15 mouse cellular contexts compared by ENCODE assay signal in genomic region chr4:141659739-141660138, GRCm38 (mm10). TPM values are rescaled to one million over a fixed set of nuclear protein-coding genes. Genes with fewer than 3 reads are reported as not detected.
DNase-seq lines count a peak whose midpoint lies in the region; TF ChIP-seq lines count a peak whose summit lies in the region.
"Had no signal": no experiment of that assay in that cellular context is flagged by ENCODE, and none has a peak within 500 bp of the region (broad histone marks: within the 10 kb centered on the region; RNA-seq: fewer than 3 reads in every experiment).

No protein-coding gene starts in this region.

- peaks cover 93% of the 10 kb centered on the region for H3K79me2 ChIP-seq in macrophage (ENCODE audit: inconsistent target)

- TF ChIP-seq CTCF in kidney, adult 2 months (conservative IDR thresholded peaks at IDR 0.05; ENCODE audit: insufficient read depth, insufficient read length, low read depth, low read length): peak; percentile 36
- TF ChIP-seq CTCF in testis, adult 2 months (IDR thresholded peaks at IDR 0.05; ENCODE audit: control insufficient read depth, insufficient read depth, insufficient replicate concordance, low read depth, low read length): no peak
- TF ChIP-seq CTCF in bone marrow, adult 2 months (IDR thresholded peaks at IDR 0.05; ENCODE audit: control insufficient read depth, insufficient read depth, low read length): peak; percentile 29; the same call in 1 of the 2 replicates

- no peak overlapping the region for H3K4me3 ChIP-seq in kidney, adult 2 months (ENCODE audit: insufficient read depth, low read depth, low read length)
- H3K4me3 ChIP-seq in testis, adult 2 months (ENCODE audit: control insufficient read depth, low read depth, low read length): peak overlapping the region; percentile 71
- H3K4me3 ChIP-seq in bone marrow, adult 2 months (replicated peaks; ENCODE audit: control insufficient read depth, low read depth, low read length): no peak overlapping the region
- H3K4me3 ChIP-seq in macrophage (ENCODE audit: inconsistent target): no peak overlapping the region
- H3K4me3 ChIP-seq: hindbrain, embryonic 10.5 days; neural tube, embryonic 12.5 days had no signal

- H3K27ac ChIP-seq in kidney, adult 2 months (ENCODE audit: insufficient read depth, low read depth, low read length): no peak overlapping the region
- peak overlapping the region; percentile 49; the same call in 1 of the 2 replicates for H3K27ac ChIP-seq in testis, adult 2 months (ENCODE audit: control insufficient read depth, insufficient read depth, low read depth, low read length)
- no peak overlapping the region for H3K27ac ChIP-seq in bone marrow, adult 2 months (ENCODE audit: control insufficient read depth, insufficient read depth, low read depth, low read length, poor library complexity)
- H3K27ac ChIP-seq in macrophage: peak overlapping the region; percentile 47
- H3K27ac ChIP-seq: hindbrain, embryonic 10.5 days; neural tube, embryonic 12.5 days had no signal

- DNase-seq in kidney, adult 2 months: no peak
- DNase-seq in kidney, adult 8-10 months: no peak
- DNase-seq in testis, postnatal 10 days (ENCODE audit: low spot score): no peak
- DNase-seq in adrenal gland, adult 2 months: no peak
- no peak for DNase-seq in cerebellum, adult 9-10 months
- DNase-seq: cerebellum, postnatal 25 days; heart, adult 11 months; right cerebral cortex, adult 18-20 months had no signal

- TF ChIP-seq POLR2A in kidney, adult 2 months (IDR thresholded peaks at IDR 0.05; ENCODE audit: low read depth, low read length): no peak
- 0 out of 2 replicates have a peak, but pooled peaks have one; percentile 39 for TF ChIP-seq POLR2A in testis, adult 2 months (IDR thresholded peaks at IDR 0.05; ENCODE audit: control insufficient read depth, low read depth, low read length)
- no peak for TF ChIP-seq POLR2A in bone marrow, adult 2 months (IDR thresholded peaks at IDR 0.05; ENCODE audit: borderline replicate concordance, control insufficient read depth, low read depth, low read length)

- 60% methylated on average over 4 of the region's 4 CpGs for WGBS in kidney, adult 2 months
- WGBS in bone marrow, adult 2 months: 77% methylated on average over 4 of the region's 4 CpGs
- WGBS in macrophage (ENCODE audit: missing documents): 94% methylated on average over 4 of the region's 4 CpGs

- H3K4me1 ChIP-seq in kidney, adult 2 months (ENCODE audit: control insufficient read depth, insufficient read depth, low read length): peaks cover 10% of the 10 kb centered on the region; the same call in 1 of the 2 replicates
- H3K4me1 ChIP-seq in testis, adult 2 months (ENCODE audit: control insufficient read depth, insufficient read depth, low read length): peaks cover 29% of the 10 kb centered on the region
- peaks cover 3% of the 10 kb centered on the region; the same call in 1 of the 2 replicates for H3K4me1 ChIP-seq in bone marrow, adult 2 months (ENCODE audit: control insufficient read depth, insufficient read depth, low read length)

- no peaks in the 10 kb centered on the region for H3K36me3 ChIP-seq in kidney, adult 2 months (ENCODE audit: control insufficient read depth, insufficient read depth, low read length)
- no peaks in the 10 kb centered on the region; the same call in 1 of the 2 replicates for H3K36me3 ChIP-seq in testis, adult 2 months (ENCODE audit: control insufficient read depth, insufficient read depth, low read length)
- H3K36me3 ChIP-seq in macrophage (ENCODE audit: inconsistent target): peaks cover 21% of the 10 kb centered on the region; the same call in 1 of the 2 replicates

- no peaks in the 10 kb centered on the region for H3K27me3 ChIP-seq in kidney, adult 2 months (replicated peaks; ENCODE audit: control insufficient read depth, insufficient read depth, low read length)
- H3K27me3 ChIP-seq in testis, adult 2 months (ENCODE audit: control insufficient read depth, insufficient read depth, low read length): no peaks in the 10 kb centered on the region
- H3K27me3 ChIP-seq: neural tube, embryonic 12.5 days had no signal

RNA-seq across cellular contexts. Expression of gene Plekhm2, which starts 5.0 kb away (rescaled TPM):
- polyA plus RNA-seq in kidney, adult 2 months (2012; rRNA removed): 79.7 and 85.4 TPM in 2 replicates
- polyA plus RNA-seq in testis, adult 2 months (2012; rRNA removed): 73.3 and 76.3 TPM in 2 replicates
- 16.5 and 24.5 TPM in 2 replicates for polyA plus RNA-seq in bone marrow, adult 2 months (2011; ENCODE audit: insufficient read depth, insufficient read length, low replicate concordance, missing spikeins)
- total RNA-seq in macrophage (2018; cell fraction: chromatin; rRNA removed): 100 to 1,000 TPM; 143 to 432 (median 230) TPM
- total RNA-seq in macrophage (2018; cell fraction: cytosol; rRNA removed): 10 to 100 TPM; 31.1 to 84.7 (median 52.3) TPM
- 100 to 1,000 TPM in 23 of 26 experiments, 10 to 100 TPM in 3; 82.0 to 320 (median 157) TPM for total RNA-seq in macrophage (2018; cell fraction: nucleus; rRNA removed)
- 44.8 to 76.0 TPM (median 74.2 TPM) in 3 replicates for polyA plus RNA-seq in macrophage (2018)
- 10 to 100 TPM; 47.8 to 73.2 TPM for total RNA-seq in adrenal gland, adult 2 months (2021)
- polyA plus RNA-seq in adrenal gland, adult 2 months (2012; rRNA removed): 63.1 and 63.4 TPM in 2 replicates

RNA-seq across cellular contexts. Expression of gene Rsc1a1, which starts 25.7 kb away (rescaled TPM):
- 18.2 and 25.8 TPM in 2 replicates for polyA plus RNA-seq in kidney, adult 2 months (2012; rRNA removed)
- polyA plus RNA-seq in testis, adult 2 months (2012; rRNA removed): 3.6 and 4.1 TPM in 2 replicates
- polyA plus RNA-seq in bone marrow, adult 2 months (2011; ENCODE audit: insufficient read depth, insufficient read length, low replicate concordance, missing spikeins): 4.1 TPM in 1 of 2 replicates, not detected in the other
- 10 to 100 TPM in 19 of 26 experiments, 1 to 10 TPM in 7; 2.2 to 51.7 (median 19.7) TPM for total RNA-seq in macrophage (2018; cell fraction: chromatin; rRNA removed)
- 10 to 100 TPM in 1 of 26 experiments, 1 to 10 TPM in 24, under 1 TPM in 1; 0.75 to 11.8 (median 5.1) TPM for total RNA-seq in macrophage (2018; cell fraction: cytosol; rRNA removed)
- total RNA-seq in macrophage (2018; cell fraction: nucleus; rRNA removed): 10 to 100 TPM in 16 of 26 experiments, 1 to 10 TPM in 9, under 1 TPM in 1; 0.99 to 31.2 (median 14.4) TPM
- 4.2 to 8.9 TPM in 2 of 3 replicates, not detected in the other for polyA plus RNA-seq in macrophage (2018)
- not detected for total RNA-seq in adrenal gland, adult 2 months (2021)
- 4.3 and 6.8 TPM in 2 replicates for polyA plus RNA-seq in adrenal gland, adult 2 months (2012; rRNA removed)
- polyA plus RNA-seq: neural tube, embryonic 12.5 days had no signal

RNA-seq across cellular contexts. Expression of gene Slc25a34, which starts 36.1 kb away (rescaled TPM):
- 30.1 and 33.8 TPM in 2 replicates for polyA plus RNA-seq in kidney, adult 2 months (2012; rRNA removed)
- 2.2 and 2.9 TPM in 2 replicates for polyA plus RNA-seq in testis, adult 2 months (2012; rRNA removed)
- polyA plus RNA-seq in bone marrow, adult 2 months (2011; ENCODE audit: insufficient read depth, insufficient read length, low replicate concordance, missing spikeins): 5.6 and 5.8 TPM in 2 replicates
- total RNA-seq in macrophage (2018; cell fraction: chromatin; rRNA removed): 1 to 10 TPM in 12 of 26 experiments, under 1 TPM in 10, not detected in 4; 0.26 to 3.6 (median 1.0) TPM
- total RNA-seq in macrophage (2018; cell fraction: cytosol; rRNA removed): under 1 TPM in 9 of 26 experiments, not detected in 17; 0.05 to 0.18 (median 0.07) TPM
- 1 to 10 TPM in 8 of 26 experiments, under 1 TPM in 17, not detected in 1; 0.17 to 3.0 (median 0.60) TPM for total RNA-seq in macrophage (2018; cell fraction: nucleus; rRNA removed)
- 0.09 to 0.17 TPM in 2 of 3 replicates, not detected in the other for polyA plus RNA-seq in macrophage (2018)
- total RNA-seq in adrenal gland, adult 2 months (2021): 10 to 100 TPM in 1 of 2 experiments, 1 to 10 TPM in 1; 9.2 to 14.2 TPM
- 4.3 and 5.7 TPM in 2 replicates for polyA plus RNA-seq in adrenal gland, adult 2 months (2012; rRNA removed)
- polyA plus RNA-seq: forebrain, embryonic 11.5 days; neural tube, embryonic 12.5 days; stomach, embryonic 14.5 days had no signal

RNA-seq across cellular contexts. Expression of gene Tmem82, which starts 41.3 kb away (rescaled TPM):
- 29.0 and 32.3 TPM in 2 replicates for polyA plus RNA-seq in kidney, adult 2 months (2012; rRNA removed)
- 3.5 and 3.9 TPM in 2 replicates for polyA plus RNA-seq in testis, adult 2 months (2012; rRNA removed)
- polyA plus RNA-seq in bone marrow, adult 2 months (2011; ENCODE audit: insufficient read depth, insufficient read length, low replicate concordance, missing spikeins): 0.57 and 1.8 TPM in 2 replicates
- total RNA-seq in macrophage (2018; cell fraction: chromatin; rRNA removed): 10 to 100 TPM in 9 of 26 experiments, 1 to 10 TPM in 17; 1.6 to 19.7 (median 6.3) TPM
- 1 to 10 TPM; 1.1 to 4.7 (median 1.9) TPM for total RNA-seq in macrophage (2018; cell fraction: cytosol; rRNA removed)
- 10 to 100 TPM in 10 of 26 experiments, 1 to 10 TPM in 16; 1.8 to 21.2 (median 6.3) TPM for total RNA-seq in macrophage (2018; cell fraction: nucleus; rRNA removed)
- polyA plus RNA-seq in macrophage (2018): 1.3 to 4.5 TPM (median 2.7 TPM) in 3 replicates
- total RNA-seq in adrenal gland, adult 2 months (2021): 1 to 10 TPM in 1 of 2 experiments, under 1 TPM in 1; 0.93 to 1.6 TPM
- polyA plus RNA-seq in adrenal gland, adult 2 months (2012; rRNA removed): 2.8 TPM in 2 replicates

RNA-seq across cellular contexts. Expression of gene Fblim1, which starts 53.8 kb away (rescaled TPM):
- 10.2 and 10.5 TPM in 2 replicates for polyA plus RNA-seq in kidney, adult 2 months (2012; rRNA removed)
- 3.1 and 4.4 TPM in 2 replicates for polyA plus RNA-seq in testis, adult 2 months (2012; rRNA removed)
- polyA plus RNA-seq in bone marrow, adult 2 months (2011; ENCODE audit: insufficient read depth, insufficient read length, low replicate concordance, missing spikeins): 1.2 and 9.3 TPM in 2 replicates
- total RNA-seq in macrophage (2018; cell fraction: chromatin; rRNA removed): 100 to 1,000 TPM in 9 of 26 experiments, 10 to 100 TPM in 16, 1 to 10 TPM in 1; 9.8 to 227 (median 60.4) TPM
- 100 to 1,000 TPM in 25 of 26 experiments, 10 to 100 TPM in 1; 90.3 to 218 (median 142) TPM for total RNA-seq in macrophage (2018; cell fraction: cytosol; rRNA removed)
- total RNA-seq in macrophage (2018; cell fraction: nucleus; rRNA removed): 100 to 1,000 TPM in 10 of 26 experiments, 10 to 100 TPM in 16; 20.4 to 193 (median 83.3) TPM
- polyA plus RNA-seq in macrophage (2018): 107 to 177 TPM (median 134 TPM) in 3 replicates
- 10 to 100 TPM in 1 of 2 experiments, 1 to 10 TPM in 1; 9.0 to 23.0 TPM for total RNA-seq in adrenal gland, adult 2 months (2021)
- polyA plus RNA-seq in adrenal gland, adult 2 months (2012; rRNA removed): 10.4 and 12.8 TPM in 2 replicates

Comparison
In these comparisons a context has a peak if more than half of its experiments do, and no peak if none do; other contexts are left out.
1. H3K27ac ChIP-seq: peak in testis, adult 2 months (single experiment) and macrophage (single experiment); none in kidney, adult 2 months (single experiment) and bone marrow, adult 2 months (single experiment).